Mouse (Mus musculus): ENCODE results near the gene Klhl7. TPM values are rescaled to one million over a fixed set of nuclear protein-coding genes. Genes with fewer than 3 reads are reported as not detected.
"Not testable (repeated sequence)": the region's sequence is repeated elsewhere in the genome, so short reads cannot be mapped to it uniquely, and the experiment has no call there.

Gene Klhl7
- total and polyA plus RNA-seq, 2 experiments from 2014 or later: 123 to 149 TPM

GRCm38 (mm10) chr5:24100810-24101311, 456 bp downstream of the Klhl7 start:
- Histone ChIP-seq H3K4me1 (ENCODE audit: insufficient read depth, low read length) (no peaks in the 10 kb centered on the region; the same call in 1 of the 2 replicates), H3K9me3 (ENCODE audit: low read length) (no peaks in the 10 kb centered on the region), H3K4me2 (ENCODE audit: low read depth, low read length, poor library complexity, severe bottlenecking) (peak overlapping the region; percentile 64), H3K36me3 (ENCODE audit: insufficient read depth, low read length) (no peaks in the 10 kb centered on the region), H3K27ac (ENCODE audit: low read depth, low read length) (peak overlapping the region; percentile 97), H3K4me3 (ENCODE audit: low read depth, low read length) (peak overlapping the region; percentile 79), H3K27me3 (ENCODE audit: insufficient read depth, low read length) (no peaks in the 10 kb centered on the region), H3K9ac (replicated peaks; ENCODE audit: low read length, poor library complexity, severe bottlenecking) (peak overlapping the region; percentile 92)
- TF ChIP-seq CTCF (IDR thresholded peaks at IDR 0.05): no peak
- 1% methylated on average over 32 of the region's 46 CpGs for WGBS
- DNase-seq (ENCODE audit: low spot score): peak; percentile 69
- peak; percentile 88 for ATAC-seq (ENCODE audit: low FRiP score)

GRCm38 (mm10) chr5:24101446-24102140, 1.2 kb downstream of the Klhl7 start:
- Histone ChIP-seq H3K27me3 (ENCODE audit: insufficient read depth, low read length) (no peaks in the 10 kb centered on the region), H3K4me3 (ENCODE audit: low read depth, low read length) (peak overlapping the region; percentile 79), H3K9ac (replicated peaks; ENCODE audit: low read length, poor library complexity, severe bottlenecking) (peak overlapping the region; percentile 92), H3K9me3 (ENCODE audit: low read length) (no peaks in the 10 kb centered on the region), H3K36me3 (ENCODE audit: insufficient read depth, low read length) (no peaks in the 10 kb centered on the region), H3K4me2 (ENCODE audit: low read depth, low read length, poor library complexity, severe bottlenecking) (peak overlapping the region; percentile 64), H3K4me1 (ENCODE audit: insufficient read depth, low read length) (no peaks in the 10 kb centered on the region; the same call in 1 of the 2 replicates), H3K27ac (ENCODE audit: low read depth, low read length) (peak overlapping the region; percentile 97)
- ATAC-seq (ENCODE audit: low FRiP score): no peak
- DNase-seq (ENCODE audit: low spot score): peak; percentile 75
- TF ChIP-seq CTCF (IDR thresholded peaks at IDR 0.05): peak; percentile 63
- 2% methylated on average over 8 of the region's 8 CpGs for whole genome bisulfite sequencing

GRCm38 (mm10) chr5:24103235-24103634, 2.8 kb downstream of the Klhl7 start:
- not testable (repeated sequence) for H3K27me3 ChIP-seq (ENCODE audit: insufficient read depth, low read length); H3K27ac ChIP-seq (ENCODE audit: low read depth, low read length); H3K9me3 ChIP-seq (ENCODE audit: low read length); H3K36me3 ChIP-seq (ENCODE audit: insufficient read depth, low read length); H3K4me1 ChIP-seq (ENCODE audit: insufficient read depth, low read length); ATAC-seq (ENCODE audit: low FRiP score); DNase-seq (ENCODE audit: low spot score); H3K9ac ChIP-seq (replicated peaks; ENCODE audit: low read length, poor library complexity, severe bottlenecking); H3K4me3 ChIP-seq (ENCODE audit: low read depth, low read length)
- H3K4me2 ChIP-seq (ENCODE audit: low read depth, low read length, poor library complexity, severe bottlenecking): peak overlapping the region; percentile 64
- TF ChIP-seq CTCF (IDR thresholded peaks at IDR 0.05): peak; percentile 42
- 38% methylated on average over 2 of the region's 2 CpGs for WGBS

GRCm38 (mm10) chr5:24103841-24104240, 3.4 kb downstream of the Klhl7 start:
- Histone ChIP-seq H3K27me3 (ENCODE audit: insufficient read depth, low read length) (no peaks in the 10 kb centered on the region), H3K36me3 (ENCODE audit: insufficient read depth, low read length) (no peaks in the 10 kb centered on the region), H3K4me1 (ENCODE audit: insufficient read depth, low read length) (no peaks in the 10 kb centered on the region; the same call in 1 of the 2 replicates), H3K9me3 (ENCODE audit: low read length) (no peaks in the 10 kb centered on the region), H3K9ac (replicated peaks; ENCODE audit: low read length, poor library complexity, severe bottlenecking) (no peak overlapping the region), H3K4me3 (ENCODE audit: low read depth, low read length) (no peak overlapping the region), H3K27ac (ENCODE audit: low read depth, low read length) (no peak overlapping the region), H3K4me2 (ENCODE audit: low read depth, low read length, poor library complexity, severe bottlenecking) (no peak overlapping the region)
- WGBS: 66% methylated on average over 2 of the region's 2 CpGs
- ATAC-seq (ENCODE audit: low FRiP score): no peak
- no peak for TF ChIP-seq CTCF (IDR thresholded peaks at IDR 0.05)
- DNase-seq (ENCODE audit: low spot score): no peak

- no peak for ATAC-seq (ENCODE audit: low FRiP score)
- WGBS: 95% methylated on average over 7 of the region's 7 CpGs
- Histone ChIP-seq H3K36me3 (ENCODE audit: insufficient read depth, low read length) (0 out of 2 replicates have a peak, but pooled peaks cover 2% of the 10 kb centered on the region), H3K9ac (replicated peaks; ENCODE audit: low read length, poor library complexity, severe bottlenecking) (no peak overlapping the region), H3K4me2 (ENCODE audit: low read depth, low read length, poor library complexity, severe bottlenecking) (no peak overlapping the region), H3K27me3 (ENCODE audit: insufficient read depth, low read length) (no peaks in the 10 kb centered on the region), H3K4me3 (ENCODE audit: low read depth, low read length) (no peak overlapping the region), H3K27ac (ENCODE audit: low read depth, low read length) (no peak overlapping the region), H3K4me1 (ENCODE audit: insufficient read depth, low read length) (no peaks in the 10 kb centered on the region; the same call in 1 of the 2 replicates), H3K9me3 (ENCODE audit: low read length) (no peaks in the 10 kb centered on the region)
- DNase-seq (ENCODE audit: low spot score): no peak
- TF ChIP-seq CTCF (IDR thresholded peaks at IDR 0.05): no peak
Measured at GRCm38 (mm10) chr5:24107071-24107739, 6.8 kb downstream of the Klhl7 start.

GRCm38 (mm10) chr5:24107740-24108098, 7.3 kb downstream of the Klhl7 start:
- Histone ChIP-seq H3K27ac (ENCODE audit: low read depth, low read length) (no peak overlapping the region), H3K4me3 (ENCODE audit: low read depth, low read length) (no peak overlapping the region), H3K4me1 (ENCODE audit: insufficient read depth, low read length) (no peaks in the 10 kb centered on the region; the same call in 1 of the 2 replicates), H3K9ac (replicated peaks; ENCODE audit: low read length, poor library complexity, severe bottlenecking) (no peak overlapping the region), H3K9me3 (ENCODE audit: low read length) (no peaks in the 10 kb centered on the region), H3K36me3 (ENCODE audit: insufficient read depth, low read length) (0 out of 2 replicates have a peak, but pooled peaks cover 2% of the 10 kb centered on the region), H3K27me3 (ENCODE audit: insufficient read depth, low read length) (no peaks in the 10 kb centered on the region), H3K4me2 (ENCODE audit: low read depth, low read length, poor library complexity, severe bottlenecking) (no peak overlapping the region)
- DNase-seq (ENCODE audit: low spot score) (no peak), ATAC-seq (ENCODE audit: low FRiP score) (no peak)
- no peak for TF ChIP-seq CTCF (IDR thresholded peaks at IDR 0.05)
- WGBS: 96% methylated on average over 3 of the region's 3 CpGs

Data from midbrain, postnatal 0 days (tissue).